Mouse (Mus musculus) thymus, adult 2 months (tissue): Measurements from ENCODE around the gene Fam83g.

ENCODE experiments used
- CTCF ChIP-seq: fragments of 200-500 bp; IDR thresholded peaks from 2 replicates; pipeline ENCODE4 v1.5.1; 2012; ENCODE audit warnings: mild to moderate bottlenecking, control low read depth, low read length, moderate library complexity, borderline replicate concordance; ENCODE audit not compliant: control insufficient read depth, poor library complexity, insufficient read depth; ENCODE audit errors: extremely low read depth
- POLR2A ChIP-seq: fragments of 200-500 bp; IDR thresholded peaks from 2 replicates; pipeline ENCODE4 v1.6.1; 2012; ENCODE audit warnings: mild to moderate bottlenecking, low read length, control low read depth, moderate library complexity; ENCODE audit not compliant: control insufficient read depth, poor library complexity, insufficient read depth; ENCODE audit errors: extremely low read depth

- TF ChIP-seq CTCF: no peak
- TF ChIP-seq POLR2A: no peak
Measured at GRCm38 (mm10) chr11:61717990-61718389, 34.1 kb downstream of the Fam83g start.
